Mouse (Mus musculus) forebrain, postnatal 0 days (tissue): ENCODE results near the gene Mthfd2. TPM values are rescaled to one million over a fixed set of nuclear protein-coding genes. Genes with fewer than 3 reads are reported as not detected.

Experiments
- ATAC-seq: fragments of 200-750 bp; cut with Nextera tagmentation; 2 replicates; pipeline ENCODE4 v1.8.0; 2017; ENCODE audit warnings: mild to moderate bottlenecking, moderate library complexity
- DNase-seq: peaks from one replicate; pipeline ENCODE4 v3.0.0-alpha.2; 2015
- H3K27ac ChIP-seq: fragments of 300-500 bp; sonication (generic); 2 replicates; pipeline ENCODE4 v1.5.1; 2014; ENCODE audit warnings: low read depth, mild to moderate bottlenecking, antibody characterized with exemption, low read length, moderate library complexity, mixed read lengths
- H3K27me3 ChIP-seq: fragments of 300-500 bp; sonication (generic); 2 replicates; pipeline ENCODE4 v1.6.1; 2014; ENCODE audit warnings: mild to moderate bottlenecking, low read length, mixed read lengths; ENCODE audit not compliant: insufficient read depth
- H3K36me3 ChIP-seq: fragments of 300-500 bp; sonication (generic); 2 replicates; pipeline ENCODE4 v1.6.1; 2014; ENCODE audit warnings: mild to moderate bottlenecking, moderate library complexity; ENCODE audit not compliant: insufficient read depth
- H3K4me1 ChIP-seq: fragments of 300-500 bp; sonication (generic); 2 replicates; pipeline ENCODE4 v1.6.1; 2014; ENCODE audit warnings: antibody characterized with exemption; ENCODE audit not compliant: insufficient read depth
- H3K4me2 ChIP-seq: fragments of 300-500 bp; sonication (generic); 2 replicates; pipeline ENCODE4 v1.6.1; 2014; ENCODE audit warnings: low read depth, mild to moderate bottlenecking, moderate library complexity
- H3K4me3 ChIP-seq: fragments of 300-500 bp; sonication (generic); 2 replicates; pipeline ENCODE4 v1.5.1; 2014; ENCODE audit warnings: low read depth, low read length, mixed read lengths
- H3K9ac ChIP-seq: fragments of 300-500 bp; sonication (generic); 2 replicates; pipeline ENCODE4 v1.6.1; 2014; ENCODE audit warnings: mild to moderate bottlenecking
- H3K9me3 ChIP-seq: fragments of 300-500 bp; sonication (generic); 2 replicates; pipeline ENCODE4 v1.6.1; 2016; ENCODE audit warnings: low read length
- CTCF ChIP-seq: sonication (generic); IDR thresholded peaks from 2 replicates; pipeline ENCODE4 v1.5.1; 2016; ENCODE audit warnings: antibody characterized with exemption, control low read depth, low read depth
- WGBS: fragments of 180-500 bp; shearing (Covaris S2); extraction: QIAGEN DNeasy Blood & Tissue Kit; methylation state at CpG from one replicate; pipeline ENCODE4 v1.1.7; 2014; 5-methylcytosine and 5-hydroxymethylcytosine counted together
- polyA plus RNA-seq: library from polyadenylated mRNA; unstranded; fragments of >200 nt; fragmentation: Nextera tagmentation; extraction: Ambion mirVana; gene quantifications from 2 replicates; pipeline ENCODE4 v1.2.1, GENCODE M21; 2015
- total RNA-seq: library from RNA; depleted of rRNA; stranded (reverse); fragments of >200 nt; gene quantifications from 2 replicates; pipeline ENCODE4 v1.2.3, GENCODE M21; 2014

Mthfd2 gene
- total and polyA plus RNA-seq, 2 experiments from 2014 or later = 21.5 to 31.9 TPM

DNA sequence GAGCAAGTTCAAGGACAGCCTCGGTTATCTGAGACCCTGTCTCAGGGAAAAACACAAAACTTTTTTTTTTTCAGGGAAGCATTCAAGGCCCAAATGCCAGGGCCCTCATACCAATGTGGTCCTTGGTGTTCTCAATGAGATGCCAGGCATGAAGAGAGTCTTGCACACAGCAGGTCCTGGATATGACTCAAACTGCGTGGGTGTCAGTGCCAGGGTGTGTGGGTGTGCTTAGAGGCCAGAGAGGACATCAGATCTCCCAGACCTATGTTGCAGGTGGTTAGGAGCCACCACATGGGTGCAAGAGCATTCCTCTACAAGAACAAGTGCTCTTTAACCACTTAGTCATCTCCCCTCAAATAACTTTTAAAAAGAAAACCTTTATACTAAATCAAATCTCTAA lies 24.4 kb downstream of the Mthfd2 start:
- H3K36me3 ChIP-seq = peaks cover 16% of the 10 kb centered on the region
- 90% methylated on average over 2 of the region's 2 CpGs for WGBS
- no peak overlapping the region for H3K4me2 ChIP-seq
- DNase-seq (no peak), ATAC-seq (no peak)
- no peaks in the 10 kb centered on the region for H3K27me3 ChIP-seq
- no peaks in the 10 kb centered on the region for H3K4me1 ChIP-seq
- H3K9ac ChIP-seq = no peak overlapping the region
- H3K4me3 ChIP-seq = no peak overlapping the region
- H3K9me3 ChIP-seq = no peaks in the 10 kb centered on the region
- no peak for TF ChIP-seq CTCF
- H3K27ac ChIP-seq = no peak overlapping the region

DNA sequence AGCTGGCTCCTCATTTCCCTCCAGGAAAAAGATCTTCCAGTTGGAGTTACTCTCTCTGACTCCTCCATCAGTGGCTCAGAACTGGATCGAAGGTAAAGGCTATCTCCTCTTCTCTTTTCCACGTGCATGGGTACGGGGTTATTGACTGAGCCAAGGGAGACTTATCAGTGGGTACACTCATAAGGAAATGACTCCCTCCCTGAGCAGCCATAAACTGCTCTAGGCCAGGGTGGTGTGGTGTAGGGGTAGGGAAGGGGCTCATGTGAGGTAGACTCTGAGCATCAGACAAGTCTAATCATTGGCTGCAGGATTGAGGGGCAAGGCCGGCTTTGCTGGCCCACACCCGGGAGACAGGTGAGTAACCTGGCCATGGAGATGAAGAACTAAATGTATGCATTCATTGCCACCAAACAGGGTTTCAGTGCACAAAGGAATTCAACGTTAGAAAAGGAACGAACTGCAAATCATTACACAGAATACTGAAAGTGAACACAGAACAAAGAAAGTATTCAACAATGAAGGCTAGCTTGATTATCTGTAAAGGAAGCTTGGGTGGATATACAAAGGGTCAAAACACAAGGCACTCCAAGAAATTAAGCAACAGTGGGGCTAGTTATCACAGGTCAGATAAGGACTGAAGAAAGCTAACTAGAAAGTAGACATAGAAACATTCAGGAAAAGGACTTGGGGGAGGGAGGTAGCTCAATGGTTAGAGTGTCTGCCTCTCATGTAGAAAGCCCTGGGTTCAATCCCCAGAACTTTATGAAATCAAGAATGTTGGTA lies 25.1 kb downstream of the Mthfd2 start:
- H3K4me3 ChIP-seq = no peak overlapping the region
- no peaks in the 10 kb centered on the region for H3K9me3 ChIP-seq
- H3K9ac ChIP-seq = no peak overlapping the region
- no peak overlapping the region for H3K4me2 ChIP-seq
- H3K27me3 ChIP-seq = no peaks in the 10 kb centered on the region
- no peaks in the 10 kb centered on the region for H3K4me1 ChIP-seq
- ATAC-seq (no peak), DNase-seq (no peak)
- peaks cover 10% of the 10 kb centered on the region for H3K36me3 ChIP-seq
- TF ChIP-seq CTCF = no peak
- 80% methylated on average over 7 of the region's 7 CpGs for WGBS
- H3K27ac ChIP-seq = no peak overlapping the region

- TF ChIP-seq CTCF = peak; percentile 52
- H3K4me3 ChIP-seq = no peak overlapping the region
- H3K9ac ChIP-seq = no peak overlapping the region
- no peaks in the 10 kb centered on the region for H3K9me3 ChIP-seq
- H3K36me3 ChIP-seq = no peaks in the 10 kb centered on the region
- DNase-seq = no peak
- H3K27me3 ChIP-seq = no peaks in the 10 kb centered on the region
- no peak overlapping the region for H3K27ac ChIP-seq
- no peaks in the 10 kb centered on the region for H3K4me1 ChIP-seq
- no peak overlapping the region for H3K4me2 ChIP-seq
- ATAC-seq = no peak
- 83% methylated on average over 8 of the region's 8 CpGs for WGBS
Measured at GRCm38 (mm10) chr6:83280256-83280955, 45.3 kb downstream of the Mthfd2 start.

DNA sequence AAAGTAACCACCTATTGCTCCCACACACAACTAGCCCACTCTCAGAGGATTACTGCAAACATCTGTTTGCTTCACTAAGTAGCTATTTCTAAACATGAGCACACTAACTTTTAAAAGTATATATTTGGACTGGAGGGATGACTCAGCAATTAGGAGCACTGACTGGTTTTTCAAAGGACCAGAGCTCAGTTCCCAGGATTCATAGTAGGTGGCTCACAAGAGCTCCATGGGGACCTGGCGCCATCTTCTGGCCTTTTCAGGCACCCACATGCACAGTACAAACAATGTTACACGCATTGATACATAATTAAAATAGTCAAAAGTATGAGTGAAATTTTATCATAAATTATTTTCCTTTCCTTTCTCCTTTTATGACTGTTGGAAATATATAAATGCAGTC lies 46.8 kb downstream of the Mthfd2 start:
- Histone ChIP-seq H3K27me3 (no peaks in the 10 kb centered on the region), H3K4me3 (no peak overlapping the region), H3K36me3 (no peaks in the 10 kb centered on the region), H3K9ac (no peak overlapping the region), H3K4me2 (no peak overlapping the region), H3K4me1 (no peaks in the 10 kb centered on the region), H3K9me3 (no peaks in the 10 kb centered on the region), H3K27ac (no peak overlapping the region)
- no peak for ATAC-seq
- no peak for DNase-seq
- TF ChIP-seq CTCF = peak; percentile 47
- WGBS = 27% methylated on average over 2 of the region's 2 CpGs

DNA sequence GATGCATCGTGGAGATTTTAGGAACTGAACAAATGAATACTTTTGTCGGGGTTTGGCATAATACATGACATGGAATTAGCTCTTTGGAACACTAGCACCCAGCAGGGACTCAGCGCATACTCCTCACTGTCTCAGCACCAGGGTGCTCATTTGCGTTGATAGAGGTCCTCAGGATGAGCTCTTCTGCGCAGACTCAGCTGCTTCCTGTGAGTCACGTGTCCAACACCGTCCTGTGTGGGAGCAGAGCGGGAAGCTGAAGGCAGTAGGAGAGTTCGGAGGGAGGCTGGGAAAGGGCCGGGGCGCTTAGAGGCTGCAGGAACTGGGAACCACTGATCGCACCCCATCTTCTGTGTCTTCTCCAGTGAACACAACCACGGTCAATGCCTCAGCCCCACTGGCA lies 48.6 kb downstream of the Mthfd2 start:
- H3K4me1 ChIP-seq = no peaks in the 10 kb centered on the region
- H3K4me2 ChIP-seq = no peak overlapping the region
- WGBS = 66% methylated on average over 13 of the region's 13 CpGs
- no peak for DNase-seq
- no peak for ATAC-seq
- H3K27ac ChIP-seq = no peak overlapping the region
- H3K36me3 ChIP-seq = no peaks in the 10 kb centered on the region
- H3K27me3 ChIP-seq = no peaks in the 10 kb centered on the region
- H3K9ac ChIP-seq = no peak overlapping the region
- no peaks in the 10 kb centered on the region for H3K9me3 ChIP-seq
- TF ChIP-seq CTCF = no peak
- H3K4me3 ChIP-seq = no peak overlapping the region

DNA sequence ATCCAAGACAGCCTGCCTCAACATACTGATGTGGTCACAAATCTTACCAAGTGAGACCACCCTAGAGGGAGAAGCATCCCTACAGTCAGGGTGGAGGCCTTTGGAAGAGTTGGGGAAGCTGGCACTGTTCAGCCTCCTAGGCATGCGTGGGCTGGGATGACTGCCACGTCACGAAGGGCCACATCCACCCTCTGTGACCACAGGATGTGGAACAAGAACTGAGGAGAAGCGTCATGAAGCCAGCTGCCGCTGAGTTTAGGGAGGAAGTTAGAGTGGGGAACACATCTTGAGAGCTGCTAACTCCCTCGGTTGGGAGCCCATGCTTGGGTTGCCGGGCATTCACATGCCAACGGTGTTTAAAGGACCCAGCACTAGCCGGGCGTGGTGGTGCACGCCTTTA lies 52.0 kb downstream of the Mthfd2 start:
- DNase-seq = no peak
- Histone ChIP-seq H3K9ac (no peak overlapping the region), H3K4me3 (no peak overlapping the region), H3K9me3 (no peaks in the 10 kb centered on the region), H3K27ac (no peak overlapping the region), H3K4me2 (no peak overlapping the region), H3K36me3 (no peaks in the 10 kb centered on the region), H3K4me1 (no peaks in the 10 kb centered on the region), H3K27me3 (no peaks in the 10 kb centered on the region)
- 88% methylated on average over 11 of the region's 11 CpGs for WGBS
- TF ChIP-seq CTCF = no peak
- ATAC-seq = no peak

GRCm38 (mm10) chr6:83268144-83269010 lies 57.3 kb downstream of the Mthfd2 start:
- Histone ChIP-seq H3K9ac (peak overlapping the region; percentile 63), H3K4me1 (no peaks in the 10 kb centered on the region), H3K27me3 (no peaks in the 10 kb centered on the region), H3K27ac (peak overlapping the region; percentile 92), H3K4me3 (peak overlapping the region; percentile 47), H3K9me3 (no peaks in the 10 kb centered on the region), H3K4me2 (peak overlapping the region; percentile 60), H3K36me3 (no peaks in the 10 kb centered on the region)
- TF ChIP-seq CTCF = peak; percentile 83
- ATAC-seq (peak; percentile 95), DNase-seq (peak; percentile 92)
- 3% methylated on average over 27 of the region's 28 CpGs for WGBS
